Mouse (Mus musculus): ENCODE results near the gene Dhdds. TPM values are rescaled to one million over a fixed set of nuclear protein-coding genes. Genes with fewer than 3 reads are reported as not detected.

Dhdds gene
- total and polyA plus RNA-seq, 3 experiments: 15.9 to 37.7 TPM; not detected in 1

DNA sequence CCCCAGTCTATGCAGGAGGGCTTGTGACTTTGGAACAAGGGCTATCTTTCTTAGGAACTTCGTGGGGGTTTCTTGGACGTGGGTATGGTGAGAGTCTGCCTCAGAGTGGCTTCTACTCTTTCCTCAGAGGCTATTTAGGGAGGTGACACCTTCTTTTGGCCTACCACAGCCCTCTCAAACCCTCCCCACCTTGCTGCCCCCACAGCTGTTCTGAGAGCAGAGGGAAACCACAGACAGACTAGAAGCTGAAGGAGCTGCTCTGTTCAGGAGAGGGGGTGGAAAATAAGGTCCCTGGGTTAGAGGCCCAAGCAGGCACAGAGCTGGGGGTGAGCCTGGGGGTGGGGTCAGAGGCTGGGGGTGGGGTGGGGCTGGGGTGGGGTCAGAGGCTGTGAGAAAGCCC, 42.3 kb upstream of the Dhdds start:
- Histone ChIP-seq H3K27me3 (ENCODE audit: control insufficient read depth in 1 of 2, insufficient read depth in 2 of 2, low read length in 2 of 2) (no peaks in the 10 kb centered on the region; a peak in 1 of 4 replicates), H3K27ac (ENCODE audit: control insufficient read depth, low read depth, low read length) (no peak overlapping the region), H3K9ac (ENCODE audit: control insufficient read depth, low read depth, low read length, poor library complexity, severe bottlenecking) (no peak overlapping the region), H3K79me2 (ENCODE audit: control insufficient read depth, insufficient read depth, low read length, poor library complexity) (no peaks in the 10 kb centered on the region), H3K4me1 (ENCODE audit: control insufficient read depth in 1 of 2, insufficient read depth in 2 of 2, low read length in 2 of 2) (peaks cover 0 to 7% of the 10 kb centered on the region in 2 experiments; a peak in 1 of 4 replicates), H3K9me3 (replicated peaks; ENCODE audit: insufficient read depth, low read length) (no peaks in the 10 kb centered on the region), H3K4me3 (ENCODE audit: control insufficient read depth in 1 of 2, insufficient read depth in 1 of 2, low read depth in 2 of 2, low read length in 2 of 2) (no peak overlapping the region), H3K36me3 (ENCODE audit: control insufficient read depth in 1 of 2, insufficient read depth in 2 of 2, low read length in 2 of 2) (no peaks in the 10 kb centered on the region)
- TF ChIP-seq ZC3H11A (IDR thresholded peaks at IDR 0.05; ENCODE audit: low read depth, low read length): no peak
- TF ChIP-seq EP300 (IDR thresholded peaks at IDR 0.05; ENCODE audit: low read depth in 1 of 2, low read length in 2 of 2): no peak
- TF ChIP-seq TBP (IDR thresholded peaks at IDR 0.05; ENCODE audit: low read depth, low read length): no peak
- no peak for TF ChIP-seq KAT2A (conservative IDR thresholded peaks at IDR 0.05; ENCODE audit: low read depth, low read length)
- no peak for TF ChIP-seq TCF12 (IDR thresholded peaks at IDR 0.05; ENCODE audit: low read depth, low read length)
- TF ChIP-seq BHLHE40 (IDR thresholded peaks at IDR 0.05; ENCODE audit: borderline replicate concordance, low read depth, low read length): no peak
- no peak for TF ChIP-seq NRF1 (IDR thresholded peaks at IDR 0.05; ENCODE audit: insufficient read depth, low read depth, low read length, poor library complexity, severe bottlenecking)
- no peak for TF ChIP-seq MXI1 (IDR thresholded peaks at IDR 0.05; ENCODE audit: low read depth, low read length)
- TF ChIP-seq POLR2A (IDR thresholded peaks at IDR 0.05; ENCODE audit: control insufficient read depth in 1 of 2, insufficient read depth in 1 of 2, low read depth in 1 of 2, low read length in 2 of 2, poor library complexity in 1 of 2): no peak
- TF ChIP-seq GABPA (IDR thresholded peaks at IDR 0.05; ENCODE audit: low read depth, low read length): no peak
- TF ChIP-seq MAZ (IDR thresholded peaks at IDR 0.05; ENCODE audit: low read depth, low read length): no peak
- no peak for TF ChIP-seq ETS1 (IDR thresholded peaks at IDR 0.05; ENCODE audit: low read depth, low read length)
- TF ChIP-seq ZMIZ1 (IDR thresholded peaks at IDR 0.05; ENCODE audit: low read depth, low read length): no peak
- no peak for TF ChIP-seq ELF1 (IDR thresholded peaks at IDR 0.05; ENCODE audit: low read depth, low read length)
- no peak for TF ChIP-seq MAFK (IDR thresholded peaks at IDR 0.05; ENCODE audit: borderline replicate concordance, low read depth, low read length)
- DNase-seq (ENCODE audit: low read depth, low spot score): no peak

DNA sequence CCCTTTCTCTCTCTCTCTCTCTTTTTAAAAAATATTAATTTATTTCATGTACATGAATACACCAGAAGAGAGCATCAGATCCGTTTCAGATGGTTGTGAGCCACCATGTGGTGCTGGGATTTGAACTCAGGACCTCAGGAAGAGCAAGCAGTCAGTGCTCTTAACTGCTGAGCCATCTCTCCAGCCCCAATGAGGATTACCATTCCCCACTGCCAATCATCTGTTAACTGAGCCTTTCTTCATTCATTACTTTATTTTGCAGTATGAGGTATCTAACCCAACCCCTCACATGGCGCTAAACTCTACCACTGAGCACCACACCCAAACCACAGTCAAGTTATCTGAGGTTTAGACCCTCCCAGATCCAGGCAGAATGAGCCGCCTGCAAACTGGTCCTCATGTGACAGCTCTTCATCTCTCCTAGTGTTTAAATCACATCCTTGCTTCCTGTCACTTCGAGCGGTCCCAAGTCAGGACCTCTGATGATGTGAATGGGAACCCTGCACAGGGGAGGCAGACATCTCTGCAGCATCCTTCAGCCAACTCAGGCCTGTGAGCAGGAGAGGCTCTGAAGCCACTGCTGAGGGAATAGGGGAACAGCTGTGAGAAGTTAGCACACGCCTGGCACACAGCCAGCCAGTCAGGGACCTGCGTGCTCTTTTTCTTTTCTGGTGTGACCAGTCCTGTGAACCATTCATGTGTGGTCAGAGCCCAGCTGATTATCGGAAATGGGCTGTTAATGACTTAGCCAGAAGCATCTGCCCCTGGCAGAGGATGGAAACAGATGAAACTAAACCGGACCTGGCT, 40.8 kb upstream of the Dhdds start:
- DNase-seq (ENCODE audit: low read depth, low spot score): peak; percentile 81
- Histone ChIP-seq H3K4me1 (ENCODE audit: control insufficient read depth in 1 of 2, insufficient read depth in 2 of 2, low read length in 2 of 2) (no peaks in the 10 kb centered on the region), H3K36me3 (ENCODE audit: control insufficient read depth in 1 of 2, insufficient read depth in 2 of 2, low read length in 2 of 2) (no peaks in the 10 kb centered on the region), H3K9ac (ENCODE audit: control insufficient read depth, low read depth, low read length, poor library complexity, severe bottlenecking) (no peak overlapping the region), H3K4me3 (ENCODE audit: control insufficient read depth in 1 of 2, insufficient read depth in 1 of 2, low read depth in 2 of 2, low read length in 2 of 2) (no peak overlapping the region), H3K79me2 (ENCODE audit: control insufficient read depth, insufficient read depth, low read length, poor library complexity) (no peaks in the 10 kb centered on the region), H3K27me3 (ENCODE audit: control insufficient read depth in 1 of 2, insufficient read depth in 2 of 2, low read length in 2 of 2) (no peaks in the 10 kb centered on the region; a peak in 1 of 4 replicates), H3K27ac (ENCODE audit: control insufficient read depth, low read depth, low read length) (no peak overlapping the region), H3K9me3 (replicated peaks; ENCODE audit: insufficient read depth, low read length) (no peaks in the 10 kb centered on the region)
- TF ChIP-seq ZKSCAN1 (IDR thresholded peaks at IDR 0.05; ENCODE audit: low read depth, low read length): no peak
- no peak for TF ChIP-seq GABPA (IDR thresholded peaks at IDR 0.05; ENCODE audit: low read depth, low read length)
- TF ChIP-seq UBTF (IDR thresholded peaks at IDR 0.05; ENCODE audit: borderline replicate concordance, insufficient read depth, low read depth, low read length): no peak
- no peak for TF ChIP-seq CTCF (IDR thresholded peaks at IDR 0.05 in 2 of 3, conservative IDR thresholded peaks at IDR 0.05 in 1 of 3; ENCODE audit: control insufficient read depth in 1 of 3, insufficient read depth in 1 of 3, low read depth in 2 of 3, low read length in 3 of 3, poor library complexity in 1 of 3, severe bottlenecking in 1 of 3)
- TF ChIP-seq MAX (IDR thresholded peaks at IDR 0.05; ENCODE audit: low read length): no peak
- TF ChIP-seq SMC3 (IDR thresholded peaks at IDR 0.05; ENCODE audit: low read depth, low read length): no peak
- peak; percentile 92 for TF ChIP-seq TBP (IDR thresholded peaks at IDR 0.05; ENCODE audit: low read depth, low read length)
- TF ChIP-seq NRF1 (IDR thresholded peaks at IDR 0.05; ENCODE audit: insufficient read depth, low read depth, low read length, poor library complexity, severe bottlenecking): no peak
- no peak for TF ChIP-seq ZC3H11A (IDR thresholded peaks at IDR 0.05; ENCODE audit: low read depth, low read length)
- TF ChIP-seq POLR2AphosphoS5 (IDR thresholded peaks at IDR 0.05; ENCODE audit: borderline replicate concordance, low read depth, low read length): no peak
- peak; percentile 35; the same call in 1 of the 2 replicates for TF ChIP-seq USF1 (IDR thresholded peaks at IDR 0.05; ENCODE audit: low read depth, low read length)
- no peak for TF ChIP-seq USF2 (IDR thresholded peaks at IDR 0.05; ENCODE audit: borderline replicate concordance in 1 of 2, insufficient read depth in 1 of 2, low read depth in 1 of 2, low read length in 2 of 2)
- TF ChIP-seq SIN3A (IDR thresholded peaks at IDR 0.05; ENCODE audit: low read length): no peak
- TF ChIP-seq POLR2AphosphoS2 (IDR thresholded peaks at IDR 0.05; ENCODE audit: low read length): no peak
- TF ChIP-seq RCOR1 (IDR thresholded peaks at IDR 0.05; ENCODE audit: low read depth, low read length): peak; percentile 75
- peak; percentile 43; the same call in 1 of the 2 replicates for TF ChIP-seq BHLHE40 (IDR thresholded peaks at IDR 0.05; ENCODE audit: borderline replicate concordance, low read depth, low read length)
- TF ChIP-seq ELF1 (IDR thresholded peaks at IDR 0.05; ENCODE audit: low read depth, low read length): no peak
- TF ChIP-seq CHD1 (IDR thresholded peaks at IDR 0.05; ENCODE audit: low read depth, low read length): no peak
- no peak for TF ChIP-seq HCFC1 (IDR thresholded peaks at IDR 0.05; ENCODE audit: low read depth, low read length)
